Mouse (Mus musculus): ENCODE results near the gene Nhp2. TPM values are rescaled to one million over a fixed set of nuclear protein-coding genes. Genes with fewer than 3 reads are reported as not detected.

Nhp2 gene
- polyA plus RNA-seq (2012; rRNA removed): 43.6 and 47.2 TPM in 2 replicates

GRCm38 (mm10) chr11:51619409-51620060, at the start of gene Nhp2:
TSS of gene Nhp2 (plus strand) at chr11:51619735.

GRCm38 (mm10) chr11:51584431-51585248, 34.9 kb upstream of the Nhp2 start, which contains the start of gene Phykpl:
TSS of gene Phykpl (plus strand) at chr11:51584757.

GRCm38 (mm10) chr11:51606447-51607095, 13.0 kb upstream of the Nhp2 start, which contains the start of gene Hnrnpab:
TSS of gene Hnrnpab (minus strand) at chr11:51606847.

GRCm38 (mm10) chr11:51635525-51636322, 16.2 kb downstream of the Nhp2 start, which contains the start of gene Rmnd5b:
TSS of gene Rmnd5b (minus strand) at chr11:51635896.

GRCm38 (mm10) chr11:51650691-51651515, 31.4 kb downstream of the Nhp2 start, which contains the start of the genes N4bp3 and D930048N14Rik:
TSS of gene N4bp3 (minus strand) at chr11:51650842.
TSS of gene D930048N14Rik (plus strand) at chr11:51650954.

Other genes starting within 250 kb of the Nhp2 start
- gene Phykpl, start 35.0 kb upstream of the Nhp2 start, polyA plus RNA-seq (2012; rRNA removed): 6.8 and 8.0 TPM in 2 replicates
- gene Hnrnpab, start 12.9 kb upstream of the Nhp2 start, polyA plus RNA-seq (2012; rRNA removed): 85.1 and 182 TPM in 2 replicates
- gene Rmnd5b, start 16.2 kb downstream of the Nhp2 start, polyA plus RNA-seq (2012; rRNA removed): 39.5 and 66.8 TPM in 2 replicates
- gene N4bp3, start 31.1 kb downstream of the Nhp2 start, polyA plus RNA-seq (2012; rRNA removed): 7.9 and 9.7 TPM in 2 replicates
- 4.1 and 4.5 TPM in 2 replicates for gene D930048N14Rik, start 31.2 kb downstream of the Nhp2 start, polyA plus RNA-seq (2012; rRNA removed)
- gene 0610009B22Rik, start 69.1 kb downstream of the Nhp2 start, polyA plus RNA-seq (2012; rRNA removed): 1.6 and 1.9 TPM in 2 replicates
- 8.2 and 8.8 TPM in 2 replicates for gene Sec24a, start 143.9 kb downstream of the Nhp2 start, polyA plus RNA-seq (2012; rRNA removed)
- gene Sar1b, start 144.0 kb downstream of the Nhp2 start, polyA plus RNA-seq (2012; rRNA removed): 2.6 and 3.7 TPM in 2 replicates
- 2.6 and 3.5 TPM in 2 replicates for gene Jade2, start 237.9 kb downstream of the Nhp2 start, polyA plus RNA-seq (2012; rRNA removed)